Mouse (Mus musculus) ES-E14 (cell line): ENCODE data around the gene Plekhm1. TPM values are rescaled to one million over a fixed set of nuclear protein-coding genes. Genes with fewer than 3 reads are reported as not detected.

Source experiments
- DNase-seq: peaks from one replicate; pipeline ENCODE4 v3.0.0-alpha.2; 2013; ENCODE audit warnings: low read depth, low spot score
- H3K27ac ChIP-seq: 2 replicates; pipeline ENCODE4 v1.5.1; 2012; ENCODE audit warnings: low read depth, mild to moderate bottlenecking, low read length, moderate library complexity, mixed read lengths; ENCODE audit not compliant: poor library complexity, insufficient read depth, severe bottlenecking
- H3K36me3 ChIP-seq: 2 replicates; pipeline ENCODE4 v1.6.1; 2012; ENCODE audit warnings: mild to moderate bottlenecking, low read length, moderate library complexity, mixed read lengths; ENCODE audit not compliant: control insufficient read depth, poor library complexity, insufficient read depth, severe bottlenecking
- H3K4me1 ChIP-seq, 2 experiments: fragments of 150-350 bp in 1 of 2; sonication (generic) in 1 of 2; 2 replicates each; pipeline ENCODE4 v1.6.1; 2012; ENCODE audit warnings: low read length in 2 of 2, mild to moderate bottlenecking in 1 of 2, mixed read lengths in 1 of 2; ENCODE audit not compliant: control insufficient read depth in 2 of 2, insufficient read depth in 2 of 2, poor library complexity in 1 of 2
- H3K4me3 ChIP-seq, 2 experiments: fragments of 150-350 bp in 1 of 2; sonication (generic) in 1 of 2; 2 replicates each; pipeline ENCODE4 v1.5.1; 2012; ENCODE audit warnings: low read length in 2 of 2, low read depth in 1 of 2, mild to moderate bottlenecking in 1 of 2, mixed read lengths in 1 of 2; ENCODE audit not compliant: insufficient read depth in 1 of 2, poor library complexity in 1 of 2, severe bottlenecking in 1 of 2
- H3K9ac ChIP-seq: 2 replicates; pipeline ENCODE4 v1.6.1; 2012; ENCODE audit warnings: low read depth, mild to moderate bottlenecking, low read length, mixed read lengths; ENCODE audit not compliant: poor library complexity, insufficient read depth, severe bottlenecking
- H3K9me3 ChIP-seq: fragments of 150-350 bp; sonication (generic); 2 replicates; pipeline ENCODE4 v1.6.1; 2012; ENCODE audit warnings: low read depth, mild to moderate bottlenecking, low read length; ENCODE audit not compliant: control insufficient read depth, insufficient read depth
- CHD2 ChIP-seq: IDR thresholded peaks from 2 replicates; pipeline ENCODE4 v1.6.1; 2014; ENCODE audit warnings: mild to moderate bottlenecking, low read depth, low read length, inconsistent platforms
- HCFC1 ChIP-seq: IDR thresholded peaks from 2 replicates; pipeline ENCODE4 v1.6.1; 2012; ENCODE audit warnings: low read length, inconsistent platforms, borderline replicate concordance; ENCODE audit not compliant: insufficient read depth
- MAFK ChIP-seq: IDR thresholded peaks from 2 replicates; pipeline ENCODE4 v1.6.1; 2014; ENCODE audit warnings: mild to moderate bottlenecking, low read depth, low read length, inconsistent platforms; ENCODE audit not compliant: insufficient read depth
- ZC3H11A ChIP-seq: IDR thresholded peaks from 2 replicates; pipeline ENCODE4 v1.6.1; 2012; ENCODE audit warnings: low read depth, mild to moderate bottlenecking, inconsistent platforms, low read length, borderline replicate concordance
- ZNF384 ChIP-seq: IDR thresholded peaks from 2 replicates; pipeline ENCODE4 v1.6.1; 2012; ENCODE audit warnings: low read depth, low read length, inconsistent platforms
- in situ Hi-C, 2 experiments: fragments of 600-800 bp; cut with MboI; formaldehyde crosslinking; loops; one replicate each; pipeline ENCODE4 v1.15.1; 2025; ENCODE audit warnings: low sequenced_read_pairs in 2 of 2, inconsistent platforms in 1 of 2; ENCODE audit not compliant: unreplicated experiment in 2 of 2
- total RNA-seq: library from RNA; depleted of rRNA; stranded (reverse); fragments of 300-350 nt; gene quantifications from 2 replicates; pipeline ENCODE4 v1.2.3, GENCODE M21; 2012

The Plekhm1 gene
- total RNA-seq, 1 experiment: 11.7 TPM

DNA sequence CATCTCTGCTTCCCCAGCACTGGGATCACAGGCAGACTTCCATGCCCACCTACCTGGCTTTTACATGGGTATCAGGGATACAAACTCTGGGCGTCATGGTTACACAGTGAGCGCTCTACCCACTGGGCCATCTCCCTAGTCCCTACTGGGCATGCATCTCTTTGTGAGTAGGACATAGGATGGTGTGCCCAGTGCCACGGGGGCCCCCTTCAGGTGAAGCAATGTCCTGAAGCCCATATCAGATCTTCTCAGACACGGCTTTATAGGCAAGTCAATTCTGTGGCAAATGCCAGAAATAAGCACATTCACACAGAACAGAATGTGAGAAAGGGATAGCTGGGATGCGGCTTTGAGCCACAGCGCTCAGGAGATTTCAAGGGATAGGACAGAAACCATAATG is 69.4 kb downstream of the Plekhm1 start:
- no peaks in the 10 kb centered on the region for H3K9me3 ChIP-seq
- H3K36me3 ChIP-seq: no peaks in the 10 kb centered on the region; the same call in 1 of the 2 replicates
- no peak overlapping the region for H3K27ac ChIP-seq
- in situ Hi-C loops: no loop called here
- TF ChIP-seq HCFC1 (no peak), CHD2 (no peak)
- H3K4me3 ChIP-seq: no peak overlapping the region
- H3K4me1 ChIP-seq: peaks cover 2 to 22% of the 10 kb centered on the region in 2 experiments; a peak in 2 of 4 replicates
- no peak for DNase-seq
- no peak overlapping the region for H3K9ac ChIP-seq

GRCm38 (mm10) chr11:103340677-103341076 is 71.8 kb downstream of the Plekhm1 start:
- Histone ChIP-seq H3K9ac (no peak overlapping the region), H3K36me3 (no peaks in the 10 kb centered on the region; the same call in 1 of the 2 replicates), H3K27ac (no peak overlapping the region), H3K4me1 (peaks cover 2 to 23% of the 10 kb centered on the region in 2 experiments; a peak in 2 of 4 replicates), H3K4me3 (no peak overlapping the region), H3K9me3 (no peaks in the 10 kb centered on the region)
- in situ Hi-C loops: no loop called here
- no peak for TF ChIP-seq ZNF384
- no peak for TF ChIP-seq HCFC1
- no peak for DNase-seq

DNA sequence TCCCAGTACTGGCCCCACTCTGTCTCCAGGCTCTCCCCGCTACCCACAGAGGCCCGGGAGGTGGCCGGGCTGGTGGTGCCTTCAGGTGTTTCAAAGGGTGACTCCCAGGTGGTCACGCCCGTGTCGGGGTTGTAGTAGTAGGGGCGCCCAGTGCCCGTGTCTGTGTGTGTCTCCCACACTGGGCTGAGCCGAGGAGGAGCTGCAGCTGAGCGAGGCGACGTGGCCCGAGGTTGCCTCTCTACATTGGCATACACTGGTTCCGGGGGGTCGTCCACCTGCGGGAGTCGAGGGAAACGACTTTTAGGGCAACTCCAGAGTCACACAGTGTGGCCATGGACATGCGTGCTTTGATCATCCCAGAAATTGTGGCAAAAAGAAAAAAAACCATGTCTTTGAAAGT is 72.4 kb downstream of the Plekhm1 start:
- TF ChIP-seq ZNF384: no peak
- TF ChIP-seq HCFC1: no peak
- no peak for TF ChIP-seq CHD2
- TF ChIP-seq MAFK: no peak
- TF ChIP-seq ZC3H11A: no peak
- Histone ChIP-seq H3K27ac (no peak overlapping the region), H3K36me3 (no peaks in the 10 kb centered on the region; the same call in 1 of the 2 replicates), H3K9ac (peak overlapping the region; percentile 22; the same call in 1 of the 2 replicates), H3K4me3 (peak overlapping the region in 1 of 2 experiments; percentile 7; a peak in 2 of 4 replicates), H3K4me1 (peaks cover 2 to 23% of the 10 kb centered on the region in 2 experiments; a peak in 2 of 4 replicates), H3K9me3 (no peaks in the 10 kb centered on the region)
- in situ Hi-C loops: no loop called here
- DNase-seq: no peak

DNA sequence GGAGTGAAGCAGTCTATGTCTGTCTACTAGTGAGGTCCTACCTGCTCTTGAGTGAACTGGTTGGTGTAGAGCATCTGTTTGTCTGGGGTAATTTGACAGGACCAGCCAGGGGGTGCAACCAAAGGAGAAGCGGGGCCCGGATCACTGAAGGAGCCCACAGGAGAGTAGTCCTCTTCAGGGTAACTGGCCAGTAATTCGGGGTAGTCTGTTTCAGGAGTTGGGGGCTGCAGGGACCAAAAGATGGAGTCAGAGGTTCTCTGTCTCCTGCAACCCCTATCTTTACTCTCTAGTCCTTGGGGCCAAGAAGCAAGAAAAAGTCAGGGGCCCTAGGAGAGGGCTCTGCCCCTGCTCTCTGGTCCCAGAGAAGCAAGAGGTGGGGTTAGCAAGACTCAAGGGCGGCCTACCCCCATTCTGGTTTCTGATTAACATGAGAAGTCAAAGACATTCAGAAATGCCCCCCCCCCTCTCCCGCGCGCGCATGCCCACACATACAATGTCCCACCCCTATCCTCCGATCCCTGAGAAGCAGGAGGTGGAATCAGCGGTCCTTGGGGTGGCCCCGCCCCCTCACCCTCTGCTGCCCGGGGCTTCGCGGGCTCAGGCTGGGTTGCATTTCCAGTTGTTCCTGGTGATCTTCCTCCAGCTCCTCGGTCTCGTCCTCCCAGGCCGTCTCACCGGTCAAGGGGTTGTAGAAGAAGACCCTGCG is 72.9 kb downstream of the Plekhm1 start:
- Histone ChIP-seq H3K27ac (no peak overlapping the region), H3K4me3 (peak overlapping the region in 1 of 2 experiments; percentile 7; a peak in 2 of 4 replicates), H3K36me3 (no peaks in the 10 kb centered on the region; the same call in 1 of the 2 replicates), H3K9me3 (no peaks in the 10 kb centered on the region), H3K9ac (peak overlapping the region; percentile 22; the same call in 1 of the 2 replicates), H3K4me1 (peaks cover 2 to 22% of the 10 kb centered on the region in 2 experiments; a peak in 2 of 4 replicates)
- in situ Hi-C loops: loop anchor here in 1 of 2 experiments (10.0 kb wide), 2 partner anchors 125 to 335 kb away; no protein-coding TSS in a partner anchor
- DNase-seq: no peak
- no peak for TF ChIP-seq ZNF384
- no peak for TF ChIP-seq ZC3H11A
- TF ChIP-seq MAFK: no peak
- no peak for TF ChIP-seq HCFC1
- no peak for TF ChIP-seq CHD2
